Mouse (Mus musculus) c-Kit-positive CD71-negative TER-119-negative erythroid progenitor cells, embryonic 14.5 days (primary cell): Measurements from ENCODE around the gene 0610009B22Rik.
"Not testable (repeated sequence)": the region's sequence is repeated elsewhere in the genome, so short reads cannot be mapped to it uniquely, and the experiment has no call there.

Experiments
- DNase-seq: peaks from one replicate; pipeline ENCODE4 v3.0.0-alpha.2; 2013; ENCODE audit warnings: low read depth

The 0610009B22Rik gene

DNA sequence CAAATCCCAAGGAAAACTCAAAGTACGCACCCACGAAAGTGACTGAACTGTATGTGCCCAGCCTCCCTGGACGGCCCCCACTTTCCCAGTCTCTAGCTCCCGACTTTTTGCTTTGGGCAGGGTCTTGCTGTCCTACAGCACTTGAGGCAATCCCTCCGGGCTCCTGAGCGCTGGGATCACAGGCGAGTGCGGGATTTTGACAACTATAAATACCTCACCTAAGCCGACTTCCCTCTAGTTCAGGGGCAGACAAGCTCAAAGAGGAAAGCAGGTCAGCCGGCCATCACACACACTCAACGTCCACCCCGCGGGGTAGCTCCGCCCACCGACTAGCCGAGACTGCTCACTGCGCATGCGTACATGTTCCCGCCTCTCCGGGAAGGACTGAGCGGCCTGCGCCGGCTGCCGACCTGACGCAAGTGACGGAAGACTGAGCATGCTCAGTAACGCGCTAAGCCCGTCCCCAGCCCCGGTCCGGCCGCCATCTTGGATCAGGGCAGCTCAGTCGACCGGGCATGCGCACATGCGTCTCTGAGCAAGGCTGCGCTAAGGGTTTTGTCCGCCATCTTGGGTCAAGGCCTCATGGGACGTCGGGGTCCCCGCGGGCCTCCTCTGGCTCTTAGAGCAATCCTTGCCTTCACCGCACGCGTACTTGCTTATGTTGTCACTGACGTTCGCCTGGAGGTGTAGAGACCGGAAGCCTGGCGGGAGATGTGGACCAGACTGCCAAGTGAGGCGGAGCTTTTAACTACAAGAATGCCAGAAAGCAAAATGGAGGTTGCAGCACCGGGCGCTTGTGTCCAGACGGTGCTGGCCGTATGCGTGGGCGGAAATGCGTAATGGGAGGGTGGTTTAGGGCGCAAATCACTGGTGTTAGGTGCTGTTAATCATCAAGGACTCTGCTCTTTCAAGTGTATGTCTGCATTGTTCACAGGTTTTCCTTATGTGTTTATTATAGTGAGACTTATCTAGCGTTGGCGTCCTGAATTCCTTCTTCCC, at the start of gene 0610009B22Rik:
Gene 0610009B22Rik, minus strand, starts transcription at position 545 of the 999 bp plus-strand sequence.
- peak; percentile 99 for DNase-seq

DNA sequence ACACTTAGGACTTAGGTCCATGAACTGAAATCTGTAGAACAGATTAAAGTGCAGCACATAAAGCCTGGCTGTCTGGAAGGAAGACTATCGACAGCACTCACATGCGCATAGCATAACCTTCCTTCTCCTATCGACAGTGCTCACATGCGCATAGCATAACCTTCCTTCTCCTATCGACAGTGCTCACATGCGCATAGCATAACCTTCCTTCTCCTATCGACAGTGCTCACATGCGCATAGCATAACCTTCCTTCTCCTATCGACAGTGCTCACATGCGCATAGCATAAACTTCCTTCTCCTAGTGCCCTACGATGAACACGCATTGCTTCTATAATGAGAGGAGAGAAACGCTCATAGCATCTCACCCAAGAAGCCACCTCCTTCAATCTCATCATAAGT, 45.5 kb upstream of the 0610009B22Rik start:
- DNase-seq, result not testable (repeated sequence)

DNA sequence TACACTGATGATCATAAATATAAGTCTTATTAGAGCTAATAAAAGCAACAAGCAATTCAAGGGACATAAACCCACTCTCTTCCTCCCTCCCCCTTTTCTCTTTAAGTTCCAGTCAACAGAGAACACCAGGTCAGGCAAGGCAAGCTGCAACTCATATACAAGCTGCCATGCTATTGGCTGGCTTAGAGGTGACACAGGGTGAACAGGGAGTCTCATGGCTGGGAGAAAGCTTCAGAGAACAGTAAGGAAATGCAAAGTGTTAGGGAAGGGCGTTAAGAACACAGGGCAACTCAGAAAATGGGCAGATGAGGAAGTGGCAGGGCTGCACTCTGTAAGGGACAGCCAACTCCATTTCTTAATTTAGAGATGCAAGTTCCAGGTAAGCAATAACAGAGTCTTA, 44.2 kb upstream of the 0610009B22Rik start:
- no peak for DNase-seq

DNA sequence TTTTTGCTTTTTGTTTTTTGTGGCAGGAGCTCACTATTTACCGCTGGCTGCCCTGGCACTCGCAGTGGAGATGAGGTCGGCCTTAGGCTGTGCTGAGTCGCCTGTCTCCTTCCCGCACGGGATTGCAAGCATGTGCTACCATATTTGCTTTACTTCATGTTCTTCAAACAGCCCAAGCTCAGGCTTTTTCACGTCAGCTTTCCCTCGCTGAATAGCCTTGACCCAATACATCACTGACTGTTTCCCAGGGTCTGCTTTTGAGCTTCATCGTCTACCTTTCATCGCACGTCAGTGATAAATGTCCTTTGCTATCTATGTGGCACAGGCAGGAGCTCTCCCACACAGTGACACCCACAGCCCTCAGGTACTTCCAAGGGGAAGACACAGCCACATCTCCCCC, 32.4 kb upstream of the 0610009B22Rik start:
- DNase-seq, result no peak

DNA sequence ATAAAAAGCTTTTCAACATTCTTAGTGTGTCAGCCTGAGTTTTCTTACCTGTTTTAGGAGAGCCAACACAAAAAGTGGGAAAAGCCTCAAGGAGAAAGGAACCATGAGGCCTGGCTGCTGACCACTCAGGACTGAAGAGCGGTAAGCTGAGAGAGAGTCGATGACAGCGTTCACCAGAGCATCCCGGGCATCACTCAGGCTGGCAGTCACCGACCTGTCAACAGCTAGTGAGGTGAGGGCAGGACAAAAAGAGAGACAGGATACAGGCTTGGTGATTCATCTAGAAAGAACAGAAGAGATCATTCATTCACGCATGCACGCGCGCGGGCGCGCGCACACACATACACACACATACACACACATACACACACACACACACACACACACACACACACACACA, 18.4 kb upstream of the 0610009B22Rik start:
- no peak for DNase-seq

DNA sequence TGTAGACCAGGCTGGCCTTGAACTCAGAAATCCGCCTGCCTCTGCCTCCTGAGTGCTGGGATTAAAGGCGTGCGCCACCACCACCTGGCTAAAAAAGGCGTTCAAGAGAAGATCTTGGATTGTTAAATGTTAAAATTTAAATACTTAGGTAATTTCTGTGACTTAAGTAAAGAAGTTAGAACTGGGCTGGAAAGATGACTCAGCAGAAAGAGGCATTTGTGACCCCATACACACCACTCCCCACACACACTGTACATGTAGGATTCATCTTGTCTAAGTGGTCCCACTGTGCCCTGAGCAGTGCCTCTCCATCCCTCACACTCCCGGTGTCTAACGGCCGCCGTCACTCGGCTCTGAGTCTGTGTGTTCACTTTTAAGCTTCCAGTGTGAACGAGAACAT, 17.8 kb upstream of the 0610009B22Rik start:
- no peak for DNase-seq

DNA sequence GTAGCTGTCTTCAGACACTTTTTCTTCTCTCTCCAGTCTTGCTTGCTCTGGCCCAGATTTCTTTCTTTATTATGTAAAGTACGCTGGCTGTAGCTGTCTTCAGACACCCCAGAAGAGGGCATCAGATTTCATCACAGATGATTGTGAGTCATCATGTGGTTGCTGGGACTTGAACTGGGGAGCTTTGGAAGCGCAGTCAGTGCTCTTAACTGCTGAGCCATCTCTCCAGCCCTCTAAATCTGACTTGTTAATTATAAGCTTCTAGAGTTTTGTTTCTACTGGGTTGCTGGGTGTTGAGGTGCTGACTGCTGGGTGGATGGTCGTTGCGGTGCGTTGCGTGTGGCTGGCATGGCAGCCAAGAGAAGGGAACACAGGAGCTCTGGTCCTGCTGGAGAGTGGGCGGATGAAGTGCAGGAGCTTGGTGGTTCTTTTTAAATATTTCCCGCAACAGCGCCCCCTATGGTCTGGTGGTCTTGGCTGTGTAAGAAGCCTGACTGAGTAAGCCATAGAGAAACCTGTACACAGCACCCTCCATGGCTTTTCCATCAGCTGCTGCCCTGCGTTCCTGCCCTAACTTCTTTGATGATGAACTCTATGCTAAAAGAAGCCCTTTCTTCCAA, 14.8 kb upstream of the 0610009B22Rik start:
- peak; percentile 40 for DNase-seq

DNA sequence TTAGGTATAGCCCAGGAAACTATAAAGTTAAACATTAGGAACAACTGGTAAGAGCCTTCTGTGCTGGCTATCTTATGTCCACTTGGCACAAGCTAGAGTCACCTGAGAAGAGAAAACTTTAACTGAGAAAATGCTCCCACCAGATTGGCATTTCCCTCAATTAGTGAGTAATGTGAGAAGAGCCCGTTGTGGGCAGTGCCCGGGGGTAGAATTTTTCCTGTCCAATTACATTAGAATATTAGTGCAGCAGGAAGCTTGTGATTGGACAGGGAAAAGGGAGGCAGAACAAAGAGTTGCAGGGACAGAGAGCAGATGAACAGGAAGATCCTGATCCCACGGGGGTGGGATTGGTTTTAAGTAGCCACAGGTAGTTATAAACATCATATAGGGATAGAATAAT, 14.2 kb upstream of the 0610009B22Rik start:
- DNase-seq, result no peak

DNA sequence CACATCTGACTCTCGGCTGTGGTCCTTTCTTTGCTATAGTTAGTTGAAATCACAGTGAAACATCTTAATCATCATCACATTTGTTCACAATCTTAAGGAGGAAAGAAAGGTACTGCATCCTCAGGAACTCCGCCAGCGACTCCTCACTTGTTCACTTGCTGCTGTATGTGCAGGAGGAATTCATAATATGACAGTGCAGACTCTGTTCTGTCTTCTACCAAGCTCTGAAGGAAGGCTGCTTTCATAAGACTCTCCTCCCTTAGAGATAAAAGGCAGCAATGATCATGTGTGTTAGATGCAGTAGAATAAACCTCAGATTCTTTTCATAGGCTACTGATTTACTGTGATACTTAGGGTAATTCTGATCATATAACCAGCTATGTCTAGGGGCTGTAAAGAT, 6.3 kb upstream of the 0610009B22Rik start:
- no peak for DNase-seq

DNA sequence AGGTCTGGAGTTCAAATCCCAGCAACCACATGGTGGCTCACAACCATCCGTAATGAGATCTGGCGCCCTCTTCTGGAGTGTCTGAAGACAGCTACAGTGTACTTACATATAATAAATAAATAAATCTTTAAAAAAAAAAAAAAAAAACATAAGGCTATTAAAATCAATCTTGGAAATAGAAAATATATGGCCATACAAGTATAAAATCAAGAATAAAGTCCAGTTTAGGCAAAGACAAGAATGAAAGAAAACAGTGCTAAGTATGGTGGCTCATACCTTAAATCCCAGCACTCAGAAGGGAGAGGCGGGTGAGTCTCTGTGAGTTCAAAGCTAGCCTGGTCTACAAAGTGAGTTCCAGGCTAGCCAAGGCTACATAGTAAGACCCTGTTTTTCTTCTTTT, 1.9 kb upstream of the 0610009B22Rik start:
- not testable (repeated sequence) for DNase-seq

DNA sequence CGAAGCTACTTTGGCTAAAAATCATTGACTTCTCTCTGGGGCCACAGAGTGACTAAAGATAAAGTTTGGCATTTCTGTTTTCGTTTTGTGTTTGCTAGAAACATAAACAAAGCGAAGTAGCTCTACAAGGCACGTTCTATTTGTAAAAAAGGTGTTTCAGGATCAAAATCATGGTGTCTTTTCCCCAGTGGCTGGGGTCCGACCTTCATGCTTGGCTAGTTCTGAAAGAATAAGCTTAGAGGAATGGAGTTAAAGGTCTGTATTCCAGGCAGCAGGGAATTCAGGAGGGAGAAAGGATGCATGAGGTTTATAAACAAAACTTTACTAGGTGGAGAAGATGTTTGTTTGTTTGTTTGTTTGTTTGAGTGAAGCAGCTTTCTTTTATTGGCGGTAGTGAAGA, 669 bp upstream of the 0610009B22Rik start:
- no peak for DNase-seq

DNA sequence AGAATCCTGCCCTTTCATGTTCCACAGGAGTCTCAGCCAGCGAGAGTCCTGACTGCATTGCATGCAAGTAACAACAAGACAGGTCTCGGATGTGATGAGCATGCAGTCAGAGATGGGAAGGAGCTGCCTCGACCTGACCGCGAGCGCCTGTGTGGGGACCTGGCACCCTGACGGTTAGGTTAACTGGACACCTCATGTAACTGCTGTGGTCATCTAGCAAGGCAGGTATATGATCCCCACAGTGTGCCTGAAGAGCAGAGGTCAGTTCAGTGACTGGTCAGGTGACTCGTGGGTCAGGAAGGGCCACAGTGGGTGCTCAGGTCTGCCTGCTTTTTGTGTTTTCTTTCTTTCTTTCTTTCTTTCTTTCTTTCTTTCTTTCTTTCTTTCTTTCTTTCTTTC, 6.7 kb downstream of the 0610009B22Rik start:
- DNase-seq, result no peak

DNA sequence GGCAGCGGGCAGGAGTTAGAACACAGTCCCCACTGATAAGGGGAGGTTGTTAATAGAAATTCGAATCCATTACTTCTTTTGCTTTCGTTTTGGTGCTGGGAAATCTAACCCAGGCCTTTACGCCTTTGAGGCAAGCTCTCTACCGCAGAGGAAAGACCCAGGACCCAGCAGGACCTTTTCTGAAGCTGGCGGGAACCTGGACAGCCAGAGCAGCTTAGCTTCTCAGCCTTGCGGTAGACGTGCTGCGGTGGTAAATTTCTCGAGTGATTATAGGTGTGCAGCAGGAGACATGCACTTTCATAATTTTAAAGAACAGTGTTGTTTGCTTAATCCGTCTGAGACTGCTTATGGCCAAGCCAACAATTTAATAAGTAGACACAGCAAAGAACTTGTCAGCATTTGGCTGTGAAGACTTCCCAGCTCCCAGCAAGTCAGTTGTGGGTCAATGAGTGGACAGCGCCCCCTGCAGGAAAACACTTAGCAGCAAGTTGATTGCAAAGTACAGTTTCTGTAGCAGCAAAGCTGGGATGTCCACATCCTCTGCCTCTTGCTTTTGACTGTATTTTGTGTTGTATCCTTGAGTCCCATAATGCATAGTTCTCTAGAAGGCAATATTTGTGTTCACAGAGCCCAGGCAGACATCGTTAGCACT, 7.2 kb downstream of the 0610009B22Rik start:
- DNase-seq, result peak; percentile 82

DNA sequence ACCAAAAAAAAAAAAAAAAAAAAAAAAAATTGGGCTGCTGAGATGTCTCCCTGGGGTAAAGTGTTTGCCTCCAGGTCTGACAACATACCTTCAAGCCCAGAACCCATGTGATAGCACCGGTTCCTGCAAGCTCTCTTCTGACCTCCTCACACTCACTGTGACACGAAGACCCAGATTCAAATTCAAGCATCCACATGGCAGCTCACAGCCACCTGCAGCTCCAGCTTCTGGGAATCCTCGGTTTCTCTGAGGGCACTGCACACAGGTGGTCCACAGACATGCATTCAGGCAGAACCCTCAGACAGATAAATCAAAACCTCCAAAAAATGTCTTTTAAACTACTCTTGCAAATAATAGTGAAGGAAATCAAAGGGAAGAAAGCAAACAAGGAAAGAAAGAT, 9.2 kb downstream of the 0610009B22Rik start:
- no peak for DNase-seq

DNA sequence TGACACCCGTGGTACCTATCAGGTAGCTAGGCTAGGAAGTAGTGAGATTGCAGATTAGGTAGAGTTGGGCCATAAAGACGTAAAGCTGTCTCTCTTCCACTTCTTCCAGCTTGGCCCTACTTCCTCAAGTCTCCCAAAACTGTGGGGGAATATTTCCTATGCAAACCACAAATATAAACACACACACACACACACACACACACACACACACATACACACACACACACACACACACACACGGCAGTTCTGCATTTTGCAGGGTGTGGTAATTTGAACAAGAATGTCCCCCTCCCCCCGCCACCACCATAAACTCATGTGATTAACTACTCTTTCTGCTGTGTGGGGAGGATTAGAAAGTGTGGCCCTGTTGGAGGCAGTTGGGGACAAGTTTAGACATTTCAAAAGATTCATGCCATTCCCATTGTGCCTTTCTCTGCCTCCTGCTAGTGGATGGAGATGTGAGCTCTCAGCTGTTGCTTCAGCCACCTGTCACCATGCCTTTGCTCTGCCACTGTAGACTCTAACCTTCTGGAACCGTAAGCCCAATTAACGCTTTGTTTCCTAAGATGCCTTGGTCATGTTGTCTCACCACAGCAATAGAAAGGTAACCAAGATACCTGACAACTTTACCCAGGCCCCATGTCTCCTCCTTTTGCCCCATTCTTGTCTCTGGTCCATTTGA, 10.8 kb downstream of the 0610009B22Rik start:
- no peak for DNase-seq

DNA sequence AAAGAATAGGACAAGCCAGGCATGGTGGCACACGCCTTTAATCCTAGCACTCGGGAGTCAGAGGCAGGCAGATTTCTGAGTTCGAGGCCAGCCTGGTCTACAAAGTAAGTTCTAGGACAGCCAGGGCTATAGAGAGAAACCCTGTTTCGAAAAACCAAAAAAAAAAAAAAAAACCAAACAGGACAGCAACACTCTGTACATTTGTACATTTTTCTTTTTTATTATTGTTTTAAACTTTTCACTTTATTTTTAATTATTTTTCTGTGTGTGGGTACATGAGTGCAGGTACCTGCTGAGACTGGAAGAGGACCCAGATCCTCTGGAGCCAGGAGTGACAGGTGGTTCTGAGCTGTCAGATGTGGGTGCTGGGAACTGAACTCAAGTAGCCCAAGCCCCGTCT, 13.3 kb downstream of the 0610009B22Rik start:
- DNase-seq, result no peak

DNA sequence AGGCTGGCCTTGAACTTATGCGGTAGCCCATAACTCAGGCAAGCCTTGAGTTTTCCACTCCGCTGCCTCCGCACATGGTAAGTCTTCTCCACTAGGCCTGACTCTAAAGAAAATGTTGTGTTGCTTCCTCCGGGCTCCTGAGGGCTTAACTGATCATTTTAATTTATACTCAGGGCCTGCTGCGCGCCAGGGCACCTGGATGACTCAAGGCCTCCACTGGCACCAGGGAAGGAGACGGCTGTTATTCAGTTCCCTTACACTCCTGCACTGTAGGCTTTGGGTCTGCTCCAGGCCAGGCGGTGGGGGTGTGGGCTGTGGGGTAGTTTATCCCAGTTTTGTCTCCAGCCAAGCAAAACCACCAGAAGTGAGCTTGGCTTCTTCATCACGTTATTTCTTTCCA, 15.4 kb downstream of the 0610009B22Rik start:
- DNase-seq, result no peak

DNA sequence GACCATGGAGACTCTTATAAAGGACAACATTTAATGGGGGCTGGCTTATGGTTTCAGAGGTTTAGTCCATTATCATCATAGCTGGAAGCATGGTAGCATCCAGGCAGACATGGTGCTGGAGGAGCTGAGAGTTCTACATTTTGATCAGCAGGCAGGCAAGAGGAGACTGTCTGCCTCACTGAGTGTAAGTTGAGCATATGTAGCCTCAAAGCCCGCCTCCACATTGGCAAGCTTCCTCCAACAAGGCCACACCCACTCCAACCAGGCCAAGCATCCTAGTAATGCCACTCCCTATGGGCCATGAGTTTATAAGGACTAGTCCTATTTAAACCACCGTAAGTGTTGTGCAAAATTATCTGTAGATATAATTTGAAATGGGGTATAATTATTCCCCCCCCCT, 17.3 kb downstream of the 0610009B22Rik start:
- no peak for DNase-seq

DNA sequence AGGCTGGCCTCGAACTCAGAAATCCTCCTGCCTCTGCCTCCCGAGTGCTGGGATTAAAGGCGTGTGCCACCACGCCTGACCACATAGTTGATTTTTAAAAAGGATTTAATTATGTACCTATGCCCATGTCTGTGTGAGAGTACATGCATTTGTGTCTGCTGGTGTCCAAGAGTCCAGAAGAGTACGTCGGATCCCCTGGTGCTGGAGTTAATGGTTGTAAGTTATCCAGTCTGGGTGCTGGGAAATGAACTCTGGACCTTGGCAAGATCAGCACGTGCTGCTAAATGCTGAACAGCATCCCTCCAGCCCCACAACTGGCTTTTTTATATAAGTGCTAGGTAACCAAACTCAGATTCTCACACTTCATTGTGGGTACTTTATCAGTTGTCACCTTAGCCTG, 17.8 kb downstream of the 0610009B22Rik start:
- DNase-seq, result no peak

DNA sequence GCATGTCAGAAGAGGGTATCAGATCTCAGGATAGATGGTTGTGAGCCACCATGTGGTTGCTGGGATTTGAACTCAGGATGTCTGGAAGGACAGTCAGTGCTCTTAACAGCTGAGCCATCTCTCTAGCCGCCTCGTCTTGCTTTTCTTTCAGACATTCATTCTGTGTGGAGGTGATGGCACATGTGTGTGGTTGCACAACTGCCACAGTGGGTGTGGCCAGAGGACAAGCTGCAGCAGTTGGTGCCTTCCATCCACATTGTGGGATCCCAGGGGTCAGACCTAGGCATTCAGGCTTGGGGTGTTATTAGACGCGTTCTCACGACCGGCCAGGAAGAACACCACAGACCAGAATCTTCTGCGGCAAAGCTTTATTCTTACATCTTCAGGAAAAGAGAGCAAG, 23.9 kb downstream of the 0610009B22Rik start:
- DNase-seq, result not testable (repeated sequence)

DNA sequence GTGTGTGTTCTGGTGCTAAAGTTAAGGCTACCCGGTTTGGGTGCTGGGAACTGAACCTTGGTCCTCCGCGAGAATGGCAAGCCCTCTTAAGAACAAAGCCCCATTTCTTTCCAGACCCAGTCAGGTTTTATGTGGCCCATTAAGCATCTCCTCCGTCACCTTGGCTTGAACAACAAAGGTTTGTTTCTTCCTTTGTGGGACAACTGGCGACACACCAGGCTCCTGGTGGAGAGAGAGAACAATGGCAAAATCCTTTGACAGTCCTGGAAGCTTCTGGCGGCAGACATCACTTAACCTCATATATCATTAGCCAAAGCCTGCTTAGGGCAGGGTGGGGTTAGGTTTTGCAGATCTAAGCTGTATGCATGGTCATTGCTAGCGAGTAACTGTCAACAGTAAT, 26.0 kb downstream of the 0610009B22Rik start:
- DNase-seq, result no peak

DNA sequence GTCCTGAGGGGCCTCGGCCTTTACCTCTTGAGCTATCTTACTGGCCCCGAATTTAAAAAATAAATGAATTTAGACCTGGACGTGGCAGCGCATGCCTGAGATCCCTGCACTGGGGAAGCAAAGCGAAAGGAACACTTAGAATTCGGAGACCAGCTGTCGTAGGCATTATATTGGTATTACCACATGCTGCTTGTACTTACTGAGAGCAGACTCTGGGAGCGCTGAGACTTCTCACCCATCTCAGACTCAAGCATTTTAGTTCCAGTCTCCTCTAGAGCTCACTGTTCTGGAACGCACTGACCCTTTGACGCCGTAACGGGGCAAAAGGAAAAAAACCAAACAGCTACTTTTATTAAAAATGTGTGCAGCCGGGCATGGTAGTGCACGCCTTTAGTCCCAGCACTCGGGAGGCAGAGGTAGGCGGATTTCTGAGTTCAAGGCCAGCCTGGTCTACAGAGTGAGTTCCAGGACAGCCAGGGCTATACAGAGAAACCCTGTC, 26.8 kb downstream of the 0610009B22Rik start:
- no peak for DNase-seq
